Mouse (Mus musculus) frontal cortex, postnatal 36 days (tissue): ENCODE results near the gene Umod.

Experiments
- DNase-seq, 2 experiments: peaks; one replicate each; pipeline ENCODE4 v3.0.0; 2022; ENCODE audit warnings: low spot score in 2 of 2

Umod gene

GRCm38 (mm10) chr7:119479256-119479655 is at the start of gene Umod:
Gene Umod (minus strand): TSS chr7:119479282.
- no peak for DNase-seq

GRCm38 (mm10) chr7:119528617-119529016 is 49.5 kb upstream of the Umod start:
- no peak for DNase-seq

GRCm38 (mm10) chr7:119527548-119527947 is 48.5 kb upstream of the Umod start:
- no peak for DNase-seq

DNA sequence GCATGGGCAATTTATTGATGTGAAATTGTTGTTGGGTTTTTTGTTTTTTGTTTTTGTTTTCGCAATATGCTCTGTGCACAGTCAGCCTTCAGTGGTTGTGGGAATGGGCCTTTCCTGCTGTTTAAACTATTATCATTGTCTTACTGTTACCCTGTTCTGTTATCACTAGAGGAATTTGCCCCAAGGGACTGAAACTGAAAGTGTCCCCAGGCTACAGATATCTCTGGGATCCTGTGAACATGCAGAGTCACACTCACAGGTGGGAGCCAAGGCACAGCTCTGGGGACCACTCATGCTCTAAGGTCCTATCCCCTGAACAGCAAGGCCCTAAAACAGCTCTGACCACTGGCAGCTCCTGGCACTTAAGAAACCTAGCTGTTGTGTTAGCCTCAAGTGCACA is 48.1 kb upstream of the Umod start:
- DNase-seq = no peak

DNA sequence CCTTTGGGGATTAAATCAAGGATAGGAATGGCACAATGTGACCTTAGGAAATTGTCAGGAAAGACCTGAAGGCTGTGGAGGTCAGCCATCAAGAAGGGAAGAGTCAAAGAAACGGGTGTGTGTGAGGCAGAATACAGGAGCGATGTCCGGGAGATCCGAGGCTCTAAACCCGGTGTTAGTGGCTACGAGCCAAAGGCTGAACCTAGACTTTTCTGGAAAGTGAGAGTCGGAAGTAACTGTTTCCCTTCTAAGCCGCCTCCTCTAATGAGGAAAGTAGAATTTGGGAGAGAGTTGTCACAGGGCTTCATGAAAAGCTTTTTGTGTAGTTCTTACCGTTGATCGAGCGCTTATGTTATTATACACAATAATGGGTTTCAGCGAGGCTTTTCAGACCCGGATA is 47.4 kb upstream of the Umod start:
- no peak for DNase-seq

DNA sequence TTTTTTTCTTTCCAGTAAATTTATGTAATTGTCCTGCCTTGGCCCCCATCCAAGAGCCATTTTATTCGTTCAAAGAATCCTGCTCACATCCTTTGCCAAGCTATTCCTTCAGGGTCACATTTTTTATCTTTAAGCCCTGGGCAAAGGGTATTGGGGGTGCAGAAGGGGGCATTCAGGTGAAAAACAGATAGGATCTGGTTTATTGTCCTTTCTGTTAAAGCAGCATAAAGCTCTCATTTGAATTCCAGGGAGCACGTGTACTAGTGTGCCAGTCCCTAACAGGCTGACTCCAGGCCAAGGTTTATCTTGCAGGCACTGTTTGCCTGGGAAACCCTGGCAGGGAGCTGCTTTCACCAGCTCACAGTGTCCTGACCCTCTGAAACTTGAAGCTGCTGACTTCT is 46.8 kb upstream of the Umod start:
- peak in 1 of 2 experiments; percentile 9 for DNase-seq

- DNase-seq = no peak
Measured at GRCm38 (mm10) chr7:119523389-119523788, 44.3 kb upstream of the Umod start, which contains the start of gene Pdilt. Gene Pdilt (minus strand): TSS chr7:119523489.

DNA sequence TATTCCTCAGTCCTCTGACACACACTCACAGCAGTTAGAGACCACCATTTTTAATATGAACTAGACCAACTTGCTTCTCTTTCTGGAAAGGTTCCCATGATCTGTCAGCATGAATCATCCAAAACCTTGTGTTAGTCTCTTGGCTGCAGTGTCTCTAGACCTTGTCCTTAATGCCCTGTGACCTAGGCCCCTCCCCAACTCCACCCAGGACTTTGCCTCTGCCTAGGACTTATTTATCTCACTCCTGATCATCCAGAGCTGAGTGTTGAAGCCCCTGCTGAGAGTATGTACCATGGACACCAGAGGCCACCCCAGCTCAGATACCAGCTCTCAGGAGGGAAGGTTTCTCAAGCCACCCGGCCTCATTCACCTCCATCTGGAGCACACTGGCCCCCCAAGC is 43.3 kb upstream of the Umod start:
- DNase-seq = no peak

DNA sequence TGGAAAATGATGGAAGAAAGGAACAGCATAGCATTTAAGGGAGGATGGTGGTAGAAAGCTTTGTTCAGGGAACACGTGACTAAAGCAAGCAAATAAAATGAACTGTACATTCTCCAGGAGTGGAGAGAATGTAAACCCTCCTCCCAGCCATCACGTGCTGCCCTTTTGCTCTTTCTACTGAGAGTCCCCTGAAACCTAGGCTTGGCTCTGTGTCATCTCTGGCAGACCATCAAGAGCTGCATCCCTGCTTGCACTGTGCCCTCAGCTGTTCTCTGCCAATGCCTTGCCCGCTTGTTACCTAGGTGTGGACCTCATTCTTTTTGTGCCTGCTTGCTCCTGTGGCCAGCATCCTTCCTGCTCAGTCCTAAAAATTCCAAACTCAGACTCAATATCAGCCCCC is 42.7 kb upstream of the Umod start:
- no peak for DNase-seq

DNA sequence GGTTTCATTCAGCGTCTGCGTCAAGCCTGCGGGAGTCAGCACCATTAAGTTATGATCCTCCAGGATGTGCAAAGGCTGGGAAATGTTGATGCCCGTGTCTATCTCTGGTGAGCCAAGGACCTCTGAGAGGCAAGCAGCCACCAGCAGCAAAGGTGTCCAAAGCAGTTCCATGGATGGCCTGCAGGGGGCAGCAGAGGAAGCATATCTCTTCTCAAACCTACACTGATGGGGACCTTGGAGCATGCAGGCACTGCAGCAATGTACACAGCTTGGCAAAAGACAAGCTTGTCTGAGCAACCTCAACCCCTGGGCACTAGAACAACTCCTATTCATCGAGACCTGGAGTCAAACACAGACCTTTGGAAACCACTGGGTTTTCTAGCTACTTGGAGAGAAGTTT is 40.6 kb upstream of the Umod start:
- peak; percentile 81 to 89 for DNase-seq

- DNase-seq = no peak
Measured at GRCm38 (mm10) chr7:119519163-119519562, 40.1 kb upstream of the Umod start, which contains the start of gene Acsm5. Gene Acsm5 (plus strand): TSS chr7:119519463.

DNA sequence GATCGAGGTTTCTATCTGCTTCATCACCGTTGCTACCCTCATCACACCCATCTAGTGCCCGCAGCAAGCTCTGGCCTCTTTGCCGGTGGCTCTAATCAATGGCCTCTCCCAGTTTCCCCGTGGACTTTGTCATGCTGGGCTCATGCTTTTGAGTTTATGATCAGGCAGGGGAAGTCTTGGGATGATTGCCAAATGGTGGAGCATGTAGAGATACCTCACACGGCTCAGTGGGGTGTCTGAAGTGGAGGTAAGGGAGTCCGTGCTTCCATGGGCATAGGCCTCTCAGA is 37.1 kb upstream of the Umod start:
- DNase-seq = no peak

DNA sequence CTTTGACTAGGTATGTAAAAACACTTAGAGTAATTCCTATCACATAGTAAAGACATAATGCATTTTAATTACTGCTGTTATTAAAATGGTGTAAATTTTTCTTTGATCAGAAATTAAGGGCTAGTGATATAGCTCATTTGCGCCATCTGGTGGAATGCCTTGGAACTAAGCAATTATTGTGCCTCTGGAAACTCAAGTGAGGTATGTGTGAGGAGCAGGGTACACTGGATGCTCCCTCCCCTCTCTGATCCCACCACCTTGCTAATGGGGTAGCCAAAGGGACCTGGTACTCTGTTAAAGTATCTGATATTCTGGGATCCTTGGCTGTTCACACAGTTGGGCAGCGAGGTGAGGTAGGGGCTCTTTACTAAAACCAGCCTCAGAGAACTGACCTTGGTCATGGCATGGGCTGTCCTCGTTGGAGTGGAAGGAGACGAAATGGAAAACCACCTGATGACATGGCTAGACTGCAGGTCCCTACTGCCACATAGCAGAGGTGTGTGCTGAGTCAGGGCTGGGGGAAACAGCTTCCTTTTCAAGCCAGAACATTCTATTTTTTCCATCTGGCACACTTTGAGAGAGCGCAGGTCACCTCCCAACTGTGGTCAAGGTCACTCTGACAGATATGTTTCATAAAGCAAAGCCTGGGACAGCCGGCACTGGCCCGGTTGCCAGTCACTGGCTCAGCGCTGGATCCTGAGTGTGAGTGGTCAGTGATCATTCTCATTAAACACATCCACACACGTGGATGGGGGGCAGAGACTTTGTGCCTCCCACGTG is 36.6 kb upstream of the Umod start:
- DNase-seq = peak; percentile 40 to 65

GRCm38 (mm10) chr7:119513056-119513455 is 34.0 kb upstream of the Umod start:
- peak; percentile 60 to 70 for DNase-seq

DNA sequence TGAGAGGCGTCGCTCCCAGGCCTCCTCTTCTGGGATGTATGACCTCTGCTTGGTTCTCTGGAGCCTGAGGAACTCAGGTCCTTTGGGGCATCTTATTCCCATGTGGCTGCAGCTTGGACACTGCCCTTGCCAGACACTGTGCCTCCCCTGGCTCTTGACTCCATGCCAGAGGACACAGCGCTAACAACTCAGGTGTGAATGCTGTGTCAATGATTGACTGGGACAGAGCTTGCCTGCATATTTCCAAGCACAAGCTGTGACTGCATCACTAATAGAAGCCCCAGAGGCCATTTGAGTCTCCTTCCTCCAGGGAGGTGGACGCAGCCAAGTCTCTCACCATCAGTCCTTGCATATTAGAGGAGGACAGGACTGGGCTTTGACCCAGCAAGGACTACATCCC is 32.1 kb upstream of the Umod start:
- DNase-seq = no peak

GRCm38 (mm10) chr7:119490041-119490780 is 11.1 kb upstream of the Umod start:
- peak; percentile 5 to 7 for DNase-seq

- peak; percentile 6 to 20 for DNase-seq
Measured at GRCm38 (mm10) chr7:119486683-119487082, 7.6 kb upstream of the Umod start.

- DNase-seq = no peak
Measured at GRCm38 (mm10) chr7:119484154-119484553, 5.1 kb upstream of the Umod start.

- no peak for DNase-seq
Measured at GRCm38 (mm10) chr7:119476500-119477389, 2.3 kb downstream of the Umod start.

DNA sequence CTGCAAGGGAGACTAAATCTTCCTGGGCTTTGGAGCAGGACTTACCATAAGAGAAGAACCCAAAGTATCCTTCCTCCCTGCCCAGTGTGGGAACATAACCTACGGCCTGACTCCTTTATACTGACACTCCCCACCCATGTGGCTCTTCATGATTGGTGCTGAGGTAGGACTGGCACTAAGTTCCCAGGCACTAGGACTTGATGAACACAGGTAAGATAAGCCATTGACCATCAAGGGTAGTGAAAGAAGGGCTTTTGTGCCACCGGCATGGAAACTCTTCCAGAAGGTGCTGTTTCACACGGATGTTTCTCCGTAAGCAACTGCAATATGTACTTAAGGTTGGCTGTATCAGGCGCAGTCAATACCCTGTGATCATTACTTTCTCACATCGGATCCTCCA is 19.9 kb downstream of the Umod start, which contains the start of gene Gp2:
Gene Gp2, minus strand, starts transcription at position 101 of the 400 bp plus-strand sequence.
- no peak for DNase-seq

- no peak for DNase-seq
Measured at GRCm38 (mm10) chr7:119454192-119454591, 24.9 kb downstream of the Umod start.

- peak; percentile 10 to 13 for DNase-seq
Measured at GRCm38 (mm10) chr7:119443849-119444248, 35.2 kb downstream of the Umod start.
